Mouse (Mus musculus): ENCODE measurements around the gene Pemt. TPM values are rescaled to one million over a fixed set of nuclear protein-coding genes. Genes with fewer than 3 reads are reported as not detected.

Gene Pemt
- total and polyA plus RNA-seq, 3 experiments, result 6.9 to 10.5 (median 7.8) TPM

DNA sequence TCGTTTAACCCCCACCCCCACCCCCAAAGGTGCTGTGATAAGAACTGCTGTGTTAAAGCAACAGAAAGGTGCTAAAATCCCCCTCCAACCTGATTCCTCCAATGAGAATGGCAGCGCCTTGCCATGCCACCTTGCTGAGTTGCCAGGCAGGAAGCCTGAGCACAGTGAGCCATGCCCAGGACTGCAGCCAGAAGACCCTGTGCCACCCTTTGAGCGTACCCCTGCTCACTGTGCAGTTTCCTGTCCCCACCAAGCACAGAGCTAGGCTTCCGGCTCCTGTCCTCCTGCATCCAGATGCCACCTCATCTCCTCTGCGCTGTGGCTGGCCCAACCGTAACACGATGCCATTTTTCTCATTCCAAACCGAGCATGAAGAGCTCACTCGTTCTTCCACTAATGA lies 16.3 kb downstream of the Pemt start:
- Histone ChIP-seq H3K4me1 (ENCODE audit: control insufficient read depth in 1 of 2, insufficient read depth in 2 of 2) (peaks cover 0 to 3% of the 10 kb centered on the region in 2 experiments; a peak in 1 of 4 replicates), H3K27ac (ENCODE audit: insufficient read depth, low read depth) (no peak overlapping the region), H3K27me3 (replicated peaks) (no peaks in the 10 kb centered on the region), H3K79me2 (replicated peaks; ENCODE audit: control insufficient read depth, extremely low read depth, insufficient read depth, poor library complexity, severe bottlenecking) (no peaks in the 10 kb centered on the region), H3K36me3 (replicated peaks in 1 of 2; ENCODE audit: control insufficient read depth in 1 of 2, insufficient read depth in 1 of 2, low read length in 1 of 2) (no peaks in the 10 kb centered on the region), H3K4me3 (replicated peaks in 1 of 3; ENCODE audit: low read depth in 2 of 3, low read length in 2 of 3, poor library complexity in 1 of 3) (no peak overlapping the region), H3K9me3 (replicated peaks; ENCODE audit: low read length) (no peaks in the 10 kb centered on the region), H3K4me2 (ENCODE audit: insufficient read depth, low read depth, poor library complexity, severe bottlenecking) (no peak overlapping the region), H3K9ac (ENCODE audit: insufficient read depth, low read depth) (no peak overlapping the region)
- no peak for DNase-seq (ENCODE audit: extremely low read depth)
- in situ Hi-C loops (cut with MboI; ENCODE audit: low pct_ligation_motif_present, low pct_unique_long_range_greater_than_20kb, low sequenced_read_pairs) (loop anchor here (5.0 kb wide), 2 partner anchors 58 to 153 kb away; no protein-coding TSS in a partner anchor), dilution Hi-C loops (cut with MboI; ENCODE audit: extremely low pct_ligation_motif_present, extremely low pct_unique_long_range_greater_than_20kb, low sequenced_read_pairs) (no loop called here)
- TF ChIP-seq MAFK (IDR thresholded peaks at IDR 0.05; ENCODE audit: insufficient replicate concordance, low read length) (no peak), NELFE (IDR thresholded peaks at IDR 0.05; ENCODE audit: low read depth, low read length) (no peak), POLR2AphosphoS2 (IDR thresholded peaks at IDR 0.05; ENCODE audit: low read depth, low read length) (no peak), EP300 (IDR thresholded peaks at IDR 0.05; ENCODE audit: low read length) (no peak), MAX (IDR thresholded peaks at IDR 0.05; ENCODE audit: low read length) (no peak), ZNF384 (IDR thresholded peaks at IDR 0.05; ENCODE audit: low read depth, low read length) (no peak), ELF1 (IDR thresholded peaks at IDR 0.05; ENCODE audit: low read depth, low read length) (no peak), E2F4 (IDR thresholded peaks at IDR 0.05; ENCODE audit: insufficient replicate concordance, low read depth, low read length) (no peak)

DNA sequence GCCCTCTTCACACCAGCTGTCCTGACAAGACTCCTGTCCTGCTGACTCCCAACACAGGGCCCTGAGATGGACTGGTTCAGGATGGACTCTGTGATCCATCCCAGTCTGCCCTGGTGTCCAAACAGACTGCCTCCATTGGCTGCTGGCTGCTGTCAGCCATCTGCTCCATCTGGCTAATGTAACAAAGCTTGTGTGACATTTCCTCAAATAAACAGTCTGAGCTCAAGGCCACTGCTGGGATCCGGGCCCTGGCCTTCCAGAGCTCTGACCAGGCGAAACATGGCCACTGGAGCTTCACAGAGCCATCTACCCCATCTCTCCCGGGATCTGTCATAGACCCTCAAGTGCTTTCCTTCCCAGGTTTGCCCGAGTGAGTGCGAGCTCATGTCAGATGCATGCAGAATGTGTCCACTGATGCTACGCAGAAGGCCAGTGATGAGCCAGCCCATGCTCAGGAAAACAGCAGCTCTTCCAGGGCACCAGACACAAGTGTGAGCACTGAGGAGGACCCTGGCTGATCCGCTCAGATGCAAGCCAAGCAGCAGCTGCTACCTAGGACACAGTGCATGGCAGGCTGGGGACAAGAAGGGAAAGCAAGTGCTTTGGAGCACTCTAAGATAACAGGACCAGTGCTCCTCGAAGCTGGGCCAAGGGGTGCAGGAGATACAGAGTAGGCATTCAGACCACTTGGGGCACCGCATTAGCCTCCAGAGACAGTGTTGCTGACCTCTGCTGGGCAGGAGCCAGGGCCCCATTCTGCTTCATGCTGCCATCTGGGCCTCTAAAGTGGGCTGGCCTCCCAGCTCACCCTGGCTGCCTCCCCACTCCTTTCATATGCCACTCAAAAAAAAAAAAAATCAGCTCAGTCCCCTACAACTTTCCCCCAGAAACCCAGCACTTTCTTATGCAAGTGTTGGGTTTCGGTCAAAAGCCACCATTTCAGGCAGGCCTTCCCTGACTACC lies 18.1 kb downstream of the Pemt start:
- Histone ChIP-seq H3K9me3 (replicated peaks; ENCODE audit: low read length) (no peaks in the 10 kb centered on the region), H3K79me2 (replicated peaks; ENCODE audit: control insufficient read depth, extremely low read depth, insufficient read depth, poor library complexity, severe bottlenecking) (no peaks in the 10 kb centered on the region), H3K4me3 (replicated peaks in 1 of 3; ENCODE audit: low read depth in 2 of 3, low read length in 2 of 3, poor library complexity in 1 of 3) (no peak overlapping the region), H3K27ac (ENCODE audit: insufficient read depth, low read depth) (no peak overlapping the region), H3K27me3 (replicated peaks) (no peaks in the 10 kb centered on the region), H3K4me2 (ENCODE audit: insufficient read depth, low read depth, poor library complexity, severe bottlenecking) (no peak overlapping the region), H3K36me3 (replicated peaks in 1 of 2; ENCODE audit: control insufficient read depth in 1 of 2, insufficient read depth in 1 of 2, low read length in 1 of 2) (no peaks in the 10 kb centered on the region), H3K4me1 (ENCODE audit: control insufficient read depth in 1 of 2, insufficient read depth in 2 of 2) (peaks cover 0 to 3% of the 10 kb centered on the region in 2 experiments; a peak in 1 of 4 replicates), H3K9ac (ENCODE audit: insufficient read depth, low read depth) (no peak overlapping the region)
- DNase-seq (ENCODE audit: extremely low read depth), result no peak
- in situ Hi-C loops (cut with MboI; ENCODE audit: low pct_ligation_motif_present, low pct_unique_long_range_greater_than_20kb, low sequenced_read_pairs), result loop anchor here (5.0 kb wide), 2 partner anchors 56 to 151 kb away; no protein-coding TSS in a partner anchor
- dilution Hi-C loops (cut with MboI; ENCODE audit: extremely low pct_ligation_motif_present, extremely low pct_unique_long_range_greater_than_20kb, low sequenced_read_pairs), result no loop called here
- TF ChIP-seq RCOR1 (conservative IDR thresholded peaks at IDR 0.05; ENCODE audit: low read depth, low read length), result no peak
- 0 out of 4 replicates have a peak, but pooled peaks of 1 of the 2 experiments have one; percentile 7 for TF ChIP-seq CTCF (conservative IDR thresholded peaks at IDR 0.05 in 1 of 2, IDR thresholded peaks at IDR 0.05 in 1 of 2; ENCODE audit: low read depth in 2 of 2, low read length in 2 of 2)
- TF ChIP-seq JUN (IDR thresholded peaks at IDR 0.05; ENCODE audit: insufficient read depth, low read depth, low read length), result no peak
- no peak for TF ChIP-seq SMC3 (IDR thresholded peaks at IDR 0.05; ENCODE audit: low read depth, low read length)

Measured in CH12.LX (cell line).